Mouse (Mus musculus): ENCODE results near the gene Cog4. TPM values are rescaled to one million over a fixed set of nuclear protein-coding genes. Genes with fewer than 3 reads are reported as not detected.
"Not testable (repeated sequence)": the region's sequence is repeated elsewhere in the genome, so short reads cannot be mapped to it uniquely, and the experiment has no call there.

Gene Cog4
- total RNA-seq, 2 experiments from 2014 or later = 69.6 to 73.7 TPM

DNA sequence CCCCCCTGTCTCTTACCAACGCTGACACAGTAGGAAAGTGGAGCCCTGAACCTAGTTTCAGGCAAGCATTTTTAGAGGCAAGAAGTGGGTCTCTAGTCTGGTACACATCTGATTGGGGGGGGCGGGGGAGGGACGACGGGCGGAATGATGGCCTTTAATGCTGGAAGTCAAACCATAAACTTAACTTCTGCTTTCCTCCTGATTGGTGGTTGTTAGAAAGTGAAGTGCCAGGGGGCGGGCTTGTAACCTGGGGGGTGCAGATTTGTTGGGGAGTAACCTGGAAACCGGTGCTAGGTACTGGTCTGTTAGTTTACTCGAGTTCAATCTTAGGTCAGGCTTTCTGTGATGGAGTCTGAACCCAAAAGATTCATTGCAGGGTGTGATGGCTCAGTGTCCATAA, 72.1 kb downstream of the Cog4 start:
- intact Hi-C loops (cut with DNase I) = loop anchor here (2.0 kb wide), 1 partner anchor 16 kb away; the partner anchor contains the start of gene Fuk
- no peak for DNase-seq (ENCODE audit: low spot score)

GRCm38 (mm10) chr8:110919341-110920031, 73.1 kb downstream of the Cog4 start, which contains the start of gene St3gal2:
Gene St3gal2 (plus strand): TSS chr8:110919922.
- DNase-seq (ENCODE audit: low spot score) = peak; percentile 86
- intact Hi-C loops (cut with DNase I) = loop anchor here (2.0 kb wide), 2 partner anchors 17 to 45 kb away; partner anchors contain the start of gene Fuk

- intact Hi-C loops (cut with DNase I) = loop anchor here (2.0 kb wide), 1 partner anchor 45 kb away; no protein-coding TSS in a partner anchor
- DNase-seq (ENCODE audit: low spot score) = no peak
These were observed 73.8 kb downstream of the Cog4 start for GRCm38 (mm10) chr8:110920032-110920772.

DNA sequence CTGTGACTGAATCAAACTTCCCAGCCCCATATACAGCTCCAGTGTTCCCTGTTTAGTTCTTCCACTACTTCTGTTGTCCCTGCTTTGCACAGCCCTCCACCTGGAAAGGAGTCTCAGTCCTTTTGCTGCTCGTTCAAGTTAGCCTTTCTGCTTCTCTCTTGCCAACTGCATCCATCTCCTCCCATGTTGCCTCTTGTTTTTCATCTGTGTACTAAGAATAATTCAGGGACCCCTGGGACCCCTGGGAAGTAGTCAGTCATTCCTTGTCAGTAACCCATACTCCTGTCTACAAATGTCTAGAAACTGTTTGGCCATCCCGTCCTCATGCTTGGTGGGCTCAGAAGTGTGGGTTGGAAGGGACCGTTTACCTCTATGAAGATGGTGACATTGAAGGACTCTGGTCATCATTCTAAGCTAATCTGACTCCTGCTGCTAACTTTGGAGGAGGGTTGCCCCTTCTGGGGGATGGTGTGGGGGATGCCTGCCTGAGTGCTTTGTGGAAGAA, 74.4 kb downstream of the Cog4 start:
- intact Hi-C loops (cut with DNase I) = loop anchor here (2.0 kb wide), 1 partner anchor 44 kb away; no protein-coding TSS in a partner anchor
- no peak for DNase-seq (ENCODE audit: low spot score)

GRCm38 (mm10) chr8:110921492-110922230, 75.3 kb downstream of the Cog4 start:
- intact Hi-C loops (cut with DNase I) = loop anchor here (2.0 kb wide), 1 partner anchor 43 kb away; no protein-coding TSS in a partner anchor
- DNase-seq (ENCODE audit: low spot score) = peak; percentile 34

DNA sequence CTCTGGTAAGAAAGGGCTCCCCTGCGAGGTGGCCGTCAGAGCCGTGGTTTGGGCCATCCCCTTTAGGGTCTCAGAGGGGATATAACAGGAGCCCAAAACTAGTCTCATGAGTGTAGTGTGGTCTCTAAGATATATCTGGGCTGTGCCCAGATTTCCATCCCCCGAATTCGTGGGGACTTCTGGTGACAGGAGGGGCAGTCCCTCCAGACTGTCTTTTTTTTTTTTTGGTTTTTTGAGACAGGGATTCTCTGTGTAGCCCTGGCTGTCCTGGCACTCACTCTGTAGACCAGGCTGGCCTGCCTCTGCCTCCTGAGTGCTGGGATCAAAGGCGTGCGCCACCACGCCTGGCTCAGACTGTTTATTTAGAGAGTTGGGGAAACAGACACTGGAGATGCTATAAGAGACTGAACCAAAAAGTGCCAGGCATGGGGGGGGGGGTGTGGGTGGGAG, 79.3 kb downstream of the Cog4 start:
- intact Hi-C loops (cut with DNase I) = no loop called here
- no peak for DNase-seq (ENCODE audit: low spot score)

DNA sequence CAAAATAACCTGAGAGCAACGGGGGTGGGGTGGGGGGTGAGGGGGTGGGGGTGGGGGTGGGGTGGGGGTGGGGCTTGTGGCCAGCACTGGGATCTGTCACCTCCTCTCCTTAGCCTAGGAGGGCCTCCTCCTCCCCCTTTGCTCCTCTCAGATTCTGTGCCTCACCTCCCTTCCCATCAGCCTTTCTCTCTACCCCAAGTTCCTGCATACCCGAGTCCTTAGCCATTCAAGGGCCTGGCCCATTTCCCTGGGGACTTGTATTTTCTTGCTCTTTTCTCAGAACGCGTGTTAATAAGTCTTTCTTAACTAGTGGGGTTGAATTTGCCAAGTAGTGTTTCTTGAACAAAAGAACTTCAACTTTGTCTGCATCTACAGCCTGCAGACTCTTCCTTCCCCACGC, 80.3 kb downstream of the Cog4 start:
- no peak for DNase-seq (ENCODE audit: low spot score)
- intact Hi-C loops (cut with DNase I) = no loop called here

DNA sequence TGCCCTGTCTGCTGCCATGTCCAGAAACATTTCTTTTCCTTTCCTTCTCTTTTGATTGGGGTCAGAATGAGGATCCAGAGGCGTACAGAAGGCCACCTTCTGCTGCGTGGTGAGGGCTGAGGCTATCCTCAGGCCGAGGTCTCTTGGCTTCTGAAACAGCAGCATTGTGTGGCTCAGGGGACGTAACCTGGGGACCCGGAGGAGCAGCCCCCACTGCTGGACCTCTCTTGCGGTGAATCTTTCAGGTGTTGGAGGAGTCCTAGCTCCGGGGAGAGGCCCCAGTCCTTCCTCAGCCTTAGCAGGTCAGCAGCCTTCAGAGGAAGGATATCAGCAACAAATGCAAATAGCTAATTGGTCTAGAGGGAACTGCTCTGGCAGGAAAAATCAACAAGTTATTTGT, 82.0 kb downstream of the Cog4 start:
- intact Hi-C loops (cut with DNase I) = no loop called here
- DNase-seq (ENCODE audit: low spot score) = no peak

- no peak for DNase-seq (ENCODE audit: low spot score)
- intact Hi-C loops (cut with DNase I) = no loop called here
These were observed 82.7 kb downstream of the Cog4 start for GRCm38 (mm10) chr8:110929066-110929465.

GRCm38 (mm10) chr8:110929672-110930071, 83.3 kb downstream of the Cog4 start:
- intact Hi-C loops (cut with DNase I); DNase-seq (ENCODE audit: low spot score): not testable (repeated sequence)

GRCm38 (mm10) chr8:110931176-110931939, 85.0 kb downstream of the Cog4 start:
- DNase-seq (ENCODE audit: low spot score) = peak; percentile 83
- intact Hi-C loops (cut with DNase I) = no loop called here

Other genes starting within 250 kb of the Cog4 start
- gene Vac14, start 228.0 kb upstream of the Cog4 start, total RNA-seq (2021) = 10 to 100 TPM; 14.7 to 15.3 TPM
- 10 to 100 TPM; 33.8 to 36.1 TPM for gene Mtss1l, start 125.1 kb upstream of the Cog4 start, total RNA-seq (2021)
- gene Il34, start 40.7 kb upstream of the Cog4 start, total RNA-seq (2021) = 1 to 10 TPM; 7.2 TPM
- 10 to 100 TPM; 39.7 to 42.4 TPM for gene Sf3b3, start 187 bp downstream of the Cog4 start, total RNA-seq (2021)
- gene Fuk, start 55.9 kb downstream of the Cog4 start, total RNA-seq (2021) = 1 to 10 TPM; 4.6 to 5.4 TPM
- 10 to 100 TPM; 22.9 to 29.4 TPM for gene St3gal2, start 73.3 kb downstream of the Cog4 start, total RNA-seq (2021)
- gene Ddx19a, start 151.2 kb downstream of the Cog4 start, total RNA-seq (2021) = 10 to 100 TPM; 33.2 to 33.3 TPM
- gene Ddx19b, start 185.2 kb downstream of the Cog4 start, total RNA-seq (2021) = 10 to 100 TPM; 10.7 to 11.0 TPM
- 10 to 100 TPM; 31.4 to 34.5 TPM for gene Aars, start 186.5 kb downstream of the Cog4 start, total RNA-seq (2021)
- not detected for gene Exosc6, start 209.7 kb downstream of the Cog4 start, total RNA-seq (2021)
- gene Clec18a, start 245.8 kb downstream of the Cog4 start, total RNA-seq (2021) = under 1 TPM; 0.75 to 0.94 TPM
- 10 to 100 TPM; 92.4 to 93.0 TPM for gene Pdpr, start 248.0 kb downstream of the Cog4 start, total RNA-seq (2021)

Measured in heart, postnatal 25 days (tissue).